Mouse (Mus musculus): ENCODE measurements around the gene Pitpnm2.

Pitpnm2 gene

DNA sequence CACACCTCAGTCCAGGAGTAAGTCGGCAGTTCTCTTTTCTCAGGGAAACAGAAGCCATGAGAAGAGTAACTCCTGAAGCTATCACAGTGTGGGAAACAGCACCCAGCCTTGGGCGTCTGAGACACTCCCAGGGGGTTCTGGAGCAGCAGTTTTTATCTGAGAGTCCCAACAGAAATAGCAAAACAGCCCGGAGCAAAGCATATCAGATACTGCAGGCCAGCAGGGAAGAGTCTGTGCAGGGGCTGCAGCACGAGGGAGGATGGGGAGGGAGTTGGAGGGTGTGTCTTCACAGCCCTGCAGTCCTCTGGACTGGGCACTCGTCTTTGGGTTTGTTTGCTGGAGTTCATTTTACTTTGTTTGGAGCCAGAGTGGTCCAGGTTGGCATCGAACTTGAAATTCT, 39.7 kb downstream of the Pitpnm2 start:
- in situ Hi-C loops (cut with MboI; ENCODE audit: low pct_unique_long_range_greater_than_20kb in 1 of 2, low sequenced_read_pairs in 2 of 2, unreplicated experiment in 1 of 2): no loop called here

GRCm38 (mm10) chr5:124208030-124208429, 41.5 kb downstream of the Pitpnm2 start:
- in situ Hi-C loops (cut with MboI; ENCODE audit: low pct_unique_long_range_greater_than_20kb in 1 of 2, low sequenced_read_pairs in 2 of 2, unreplicated experiment in 1 of 2): no loop called here

DNA sequence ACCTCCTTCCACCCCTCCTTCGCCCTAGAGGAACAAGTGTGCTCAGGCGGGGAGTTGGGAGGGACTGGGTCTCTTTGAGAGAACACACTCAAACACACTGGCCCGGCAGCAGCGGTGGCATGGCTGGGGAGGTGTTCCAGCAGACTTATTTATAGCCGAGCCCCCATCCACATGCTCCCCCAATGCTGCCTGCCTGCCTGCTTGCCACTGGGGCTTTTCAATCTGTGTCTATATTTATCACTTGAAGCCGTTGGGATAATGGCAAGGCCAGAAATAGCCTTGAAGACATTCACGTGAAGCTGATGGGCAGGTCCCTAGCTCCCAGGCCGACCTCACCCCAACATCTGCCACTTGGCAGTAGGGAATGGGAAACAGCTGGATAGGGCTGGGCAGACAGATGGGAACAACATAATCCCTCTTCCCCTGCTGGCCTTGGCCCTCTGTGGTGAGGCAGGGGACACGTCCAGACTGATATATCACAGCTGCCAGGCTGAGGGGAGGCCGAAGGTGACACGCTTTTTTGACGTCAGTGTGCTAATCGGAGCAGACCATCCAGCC, 43.0 kb downstream of the Pitpnm2 start:
- in situ Hi-C loops (cut with MboI; ENCODE audit: low pct_unique_long_range_greater_than_20kb in 1 of 2, low sequenced_read_pairs in 2 of 2, unreplicated experiment in 1 of 2): no loop called here

- in situ Hi-C loops (cut with MboI; ENCODE audit: low pct_unique_long_range_greater_than_20kb in 1 of 2, low sequenced_read_pairs in 2 of 2, unreplicated experiment in 1 of 2): no loop called here
These were observed 43.7 kb downstream of the Pitpnm2 start for GRCm38 (mm10) chr5:124205809-124206380.

- in situ Hi-C loops (cut with MboI; ENCODE audit: low pct_unique_long_range_greater_than_20kb in 1 of 2, low sequenced_read_pairs in 2 of 2, unreplicated experiment in 1 of 2): no loop called here
These were observed 44.3 kb downstream of the Pitpnm2 start for GRCm38 (mm10) chr5:124205211-124205610.

DNA sequence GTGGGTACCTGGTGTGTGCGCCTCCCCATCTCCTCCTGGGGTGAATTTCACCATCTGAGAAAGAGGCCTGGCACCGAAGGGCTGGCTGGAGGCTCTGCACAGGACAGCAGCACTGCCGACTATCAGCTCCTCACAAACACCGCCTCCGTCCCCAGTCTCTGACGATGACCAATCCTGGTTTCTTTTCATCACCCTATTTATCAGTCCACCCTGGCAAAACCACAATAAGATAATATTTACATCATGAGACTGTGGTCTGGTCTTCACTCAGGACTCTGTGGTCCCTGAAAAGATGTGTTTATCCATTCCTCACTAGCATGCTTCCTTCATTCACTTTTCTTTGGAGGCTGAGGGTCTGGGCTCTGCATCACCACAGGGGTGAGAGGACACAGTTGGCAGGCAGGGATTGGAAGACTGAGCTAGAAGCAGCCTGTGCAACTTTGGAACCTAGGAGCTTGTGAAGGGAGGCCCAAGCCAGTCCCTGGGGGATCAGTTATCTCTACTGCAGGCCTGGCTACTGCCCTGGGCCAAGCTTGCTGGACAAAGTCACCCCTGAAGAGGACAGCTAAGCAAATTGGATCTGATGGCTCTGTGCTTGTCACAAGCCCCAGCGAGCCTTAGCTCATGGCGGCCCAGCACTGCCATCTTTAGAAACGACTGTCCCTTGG, 45.3 kb downstream of the Pitpnm2 start:
- in situ Hi-C loops (cut with MboI; ENCODE audit: low pct_unique_long_range_greater_than_20kb in 1 of 2, low sequenced_read_pairs in 2 of 2, unreplicated experiment in 1 of 2): no loop called here

DNA sequence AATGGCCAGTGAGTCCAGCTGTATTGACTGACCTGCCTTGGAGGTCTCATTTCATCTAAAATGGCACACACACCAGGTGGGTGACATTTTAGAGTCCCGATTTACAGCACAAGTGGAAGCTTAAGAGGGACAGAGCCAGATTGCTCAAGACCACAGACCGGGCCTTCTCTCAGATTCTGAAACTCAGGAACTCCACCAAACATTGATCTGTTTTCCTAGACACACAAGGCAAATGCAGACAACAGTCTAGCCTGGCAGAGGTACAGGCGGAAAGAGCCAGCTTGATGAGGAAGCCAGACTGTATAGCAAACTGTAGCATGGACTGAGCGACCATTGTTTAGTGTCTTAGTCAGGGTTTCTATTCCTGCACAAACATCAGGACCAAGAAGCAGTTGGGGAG, 46.3 kb downstream of the Pitpnm2 start:
- in situ Hi-C loops (cut with MboI; ENCODE audit: low pct_unique_long_range_greater_than_20kb in 1 of 2, low sequenced_read_pairs in 2 of 2, unreplicated experiment in 1 of 2): no loop called here

- in situ Hi-C loops (cut with MboI; ENCODE audit: low pct_unique_long_range_greater_than_20kb in 1 of 2, low sequenced_read_pairs in 2 of 2, unreplicated experiment in 1 of 2): no loop called here
These were observed 47.5 kb downstream of the Pitpnm2 start for GRCm38 (mm10) chr5:124202071-124202470.

- in situ Hi-C loops (cut with MboI; ENCODE audit: low pct_unique_long_range_greater_than_20kb in 1 of 2, low sequenced_read_pairs in 2 of 2, unreplicated experiment in 1 of 2): no loop called here
These were observed 48.0 kb downstream of the Pitpnm2 start for GRCm38 (mm10) chr5:124201564-124201963.

DNA sequence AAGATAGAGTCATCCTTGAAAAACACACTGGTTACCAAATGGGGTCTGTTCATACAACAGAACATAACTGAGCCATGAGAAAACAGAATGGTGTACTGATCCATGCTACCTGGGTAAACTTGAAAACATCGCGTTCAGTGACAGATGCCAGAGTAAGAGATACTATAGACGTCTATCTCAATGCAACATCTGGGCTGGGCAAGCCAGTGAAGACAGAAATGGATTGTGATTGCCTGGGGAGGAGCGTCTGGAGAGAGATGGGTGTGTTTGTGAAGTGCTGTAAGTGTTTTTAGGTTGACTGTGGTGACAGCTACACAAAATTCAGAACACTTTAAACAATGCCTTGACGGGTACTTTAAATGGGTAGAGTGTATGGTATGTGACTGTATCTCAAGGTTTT, 48.7 kb downstream of the Pitpnm2 start:
- in situ Hi-C loops (cut with MboI; ENCODE audit: low pct_unique_long_range_greater_than_20kb in 1 of 2, low sequenced_read_pairs in 2 of 2, unreplicated experiment in 1 of 2): no loop called here

- in situ Hi-C loops (cut with MboI; ENCODE audit: low pct_unique_long_range_greater_than_20kb in 1 of 2, low sequenced_read_pairs in 2 of 2, unreplicated experiment in 1 of 2): no loop called here
These were observed 50.4 kb downstream of the Pitpnm2 start for GRCm38 (mm10) chr5:124199168-124199567.

DNA sequence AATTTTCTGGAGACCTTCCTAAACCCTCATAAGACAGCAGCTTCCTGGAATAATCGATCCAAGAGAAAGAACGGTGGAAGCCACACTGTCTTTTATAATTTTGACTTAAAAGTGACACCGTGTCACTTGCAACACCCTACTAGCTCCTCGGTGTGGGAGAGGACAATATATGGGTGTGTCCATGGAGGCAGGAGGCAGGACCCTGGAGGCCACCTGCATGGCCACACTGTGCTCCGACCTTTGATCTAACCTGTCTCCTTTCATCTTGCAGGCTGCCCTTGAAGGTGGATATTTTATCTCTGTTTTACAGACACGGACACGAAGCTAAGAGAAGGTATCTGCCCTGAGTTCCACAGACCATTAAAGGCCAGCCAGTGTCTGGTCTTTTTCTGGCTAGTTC, 51.1 kb downstream of the Pitpnm2 start:
- in situ Hi-C loops (cut with MboI; ENCODE audit: low pct_unique_long_range_greater_than_20kb in 1 of 2, low sequenced_read_pairs in 2 of 2, unreplicated experiment in 1 of 2): no loop called here

- in situ Hi-C loops (cut with MboI; ENCODE audit: low pct_unique_long_range_greater_than_20kb in 1 of 2, low sequenced_read_pairs in 2 of 2, unreplicated experiment in 1 of 2): no loop called here
These were observed 53.5 kb downstream of the Pitpnm2 start for GRCm38 (mm10) chr5:124196082-124196481.

DNA sequence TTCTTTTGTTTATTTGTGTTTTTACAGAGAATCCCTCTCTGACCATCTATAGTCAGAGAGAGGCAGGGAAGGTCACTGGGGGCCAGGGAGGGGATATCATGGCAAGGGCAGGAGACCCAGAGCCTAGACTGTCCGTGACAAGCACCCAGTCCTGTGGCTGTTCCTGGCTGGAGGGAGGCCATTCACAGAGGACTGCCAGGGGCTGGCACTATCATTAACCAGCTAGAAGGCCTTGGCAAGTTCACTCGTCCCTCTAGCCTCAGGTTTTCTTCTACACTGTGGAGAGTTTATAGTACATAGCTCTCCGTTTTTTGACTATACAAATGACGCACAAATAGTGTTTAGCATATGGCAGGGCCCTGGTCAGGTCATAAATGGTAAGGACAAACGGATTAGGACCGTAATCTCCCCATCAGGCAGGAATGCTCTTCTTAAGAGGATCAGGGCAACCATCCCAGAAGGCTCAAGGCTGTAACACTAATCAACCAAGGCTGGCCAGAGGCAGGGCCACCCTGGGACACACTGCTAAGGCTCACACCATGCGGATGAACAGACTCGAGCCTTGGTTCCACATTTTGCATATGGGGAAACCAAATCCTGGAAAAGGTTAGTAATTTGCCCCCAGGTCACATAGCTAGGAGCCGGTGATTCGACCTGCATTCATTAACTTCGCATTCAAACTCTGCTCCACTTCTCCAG, 55.0 kb downstream of the Pitpnm2 start:
- in situ Hi-C loops (cut with MboI; ENCODE audit: low pct_unique_long_range_greater_than_20kb in 1 of 2, low sequenced_read_pairs in 2 of 2, unreplicated experiment in 1 of 2): no loop called here

DNA sequence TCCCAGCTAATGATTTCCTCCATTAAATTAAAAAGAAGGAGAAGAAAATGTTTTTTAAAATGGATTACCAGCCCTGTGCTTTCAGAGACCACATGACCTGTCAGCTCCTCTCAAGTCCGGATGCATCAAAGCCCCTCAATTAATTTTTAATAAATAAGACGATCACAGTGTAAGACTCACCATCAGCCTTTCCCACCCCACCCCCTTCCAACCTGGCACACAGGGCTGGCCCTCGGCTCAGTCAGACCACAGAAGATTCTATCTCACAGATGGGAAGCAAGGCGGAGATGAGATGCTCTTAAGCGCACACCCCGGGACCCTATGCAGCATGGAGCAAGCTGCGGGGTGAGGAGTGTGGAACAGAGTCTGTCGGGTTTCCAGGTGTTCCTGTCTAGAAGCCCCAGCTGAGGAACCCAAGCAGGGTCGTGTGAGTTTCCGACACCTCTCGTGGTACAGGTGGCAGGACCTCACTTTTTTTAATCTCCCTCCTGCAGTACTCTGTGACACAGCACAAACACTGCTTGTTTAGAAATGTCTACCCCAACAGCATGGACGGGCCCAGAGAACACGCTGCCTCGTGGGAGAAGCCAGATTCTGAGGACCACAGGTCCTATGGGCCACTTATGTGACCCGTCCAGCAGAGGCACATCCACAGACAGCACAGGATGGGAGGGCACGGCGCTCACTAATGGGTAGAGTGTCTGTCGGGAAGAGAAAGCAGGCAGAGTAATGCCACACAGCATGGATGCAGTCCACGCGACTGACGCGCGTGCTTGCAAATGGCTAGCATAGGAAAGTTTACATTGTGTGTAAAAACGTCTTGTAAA, 56.1 kb downstream of the Pitpnm2 start:
- in situ Hi-C loops (cut with MboI; ENCODE audit: low pct_unique_long_range_greater_than_20kb in 1 of 2, low sequenced_read_pairs in 2 of 2, unreplicated experiment in 1 of 2): no loop called here

DNA sequence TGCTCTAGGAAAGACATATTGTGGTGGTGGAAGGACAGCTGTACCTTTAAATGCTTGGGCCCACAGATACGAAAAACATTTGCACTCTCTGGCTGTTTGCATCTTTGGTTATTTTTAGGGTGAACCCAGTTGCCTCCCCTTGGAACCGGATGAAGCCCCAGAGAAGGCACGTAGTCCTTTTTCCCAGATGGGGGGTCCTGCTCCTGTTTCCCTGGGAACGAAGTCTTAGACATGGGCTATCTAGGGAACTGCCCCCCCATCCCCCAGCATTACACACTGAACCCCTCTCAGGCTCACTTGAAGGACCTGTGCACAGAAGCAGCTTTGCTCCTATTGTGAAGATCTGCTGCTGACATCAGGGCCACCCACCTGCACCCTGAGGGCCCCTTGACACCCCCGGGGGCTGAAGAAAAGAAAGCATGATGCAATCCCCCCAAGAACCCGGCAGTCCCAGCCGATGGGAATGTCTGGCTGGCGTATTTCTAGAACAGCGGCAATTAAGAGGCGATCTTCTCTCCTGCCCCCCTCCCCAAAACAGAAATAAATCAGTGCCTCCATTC, 56.8 kb downstream of the Pitpnm2 start:
- in situ Hi-C loops (cut with MboI; ENCODE audit: low pct_unique_long_range_greater_than_20kb in 1 of 2, low sequenced_read_pairs in 2 of 2, unreplicated experiment in 1 of 2): no loop called here

DNA sequence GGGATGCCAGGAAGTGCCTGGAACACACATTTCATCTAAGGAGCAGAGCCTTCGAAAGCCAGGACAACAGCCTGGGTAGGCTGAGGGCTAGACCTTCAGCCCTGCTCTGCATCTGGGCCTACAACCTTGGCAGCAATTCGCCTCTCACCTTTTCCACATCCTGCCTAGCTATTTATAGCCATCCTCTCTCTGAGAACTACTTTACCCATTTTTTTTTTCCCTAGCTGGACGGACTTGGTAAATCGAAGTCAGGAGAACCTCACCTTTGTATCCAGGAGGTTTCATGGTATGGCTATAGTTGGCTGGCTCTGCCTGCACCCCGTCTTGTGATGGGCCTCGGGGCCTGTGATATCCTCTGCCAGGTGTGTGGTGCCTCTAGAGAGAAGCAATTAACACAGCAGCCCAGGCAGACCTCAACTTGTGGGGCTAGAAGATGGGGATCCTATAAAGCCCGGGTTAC, 57.3 kb downstream of the Pitpnm2 start:
- in situ Hi-C loops (cut with MboI; ENCODE audit: low pct_unique_long_range_greater_than_20kb in 1 of 2, low sequenced_read_pairs in 2 of 2, unreplicated experiment in 1 of 2): no loop called here

- in situ Hi-C loops (cut with MboI; ENCODE audit: low pct_unique_long_range_greater_than_20kb in 1 of 2, low sequenced_read_pairs in 2 of 2, unreplicated experiment in 1 of 2): no loop called here
These were observed 59.3 kb downstream of the Pitpnm2 start for GRCm38 (mm10) chr5:124190146-124190870.

Data from mouse embryonic stem cell (cell line).